Mouse (Mus musculus): Measurements from ENCODE around the gene Apobec2.
"Not testable (repeated sequence)": the region's sequence is repeated elsewhere in the genome, so short reads cannot be mapped to it uniquely, and the experiment has no call there.

The Apobec2 gene

GRCm38 (mm10) chr17:48432158-48432980 is at the start of gene Apobec2:
TSS of gene Apobec2 (minus strand) at chr17:48432930.
- no peak for DNase-seq

GRCm38 (mm10) chr17:48479952-48480351 is 47.2 kb upstream of the Apobec2 start:
- DNase-seq: no peak

GRCm38 (mm10) chr17:48475444-48475843 is 42.7 kb upstream of the Apobec2 start:
- no peak for DNase-seq

- DNase-seq: not testable (repeated sequence)
Measured at GRCm38 (mm10) chr17:48474282-48474681, 41.6 kb upstream of the Apobec2 start.

- DNase-seq: peak; percentile 87
Measured at GRCm38 (mm10) chr17:48467395-48468231, 34.9 kb upstream of the Apobec2 start.

- no peak for DNase-seq
Measured at GRCm38 (mm10) chr17:48466769-48467394, 34.2 kb upstream of the Apobec2 start.

- DNase-seq: no peak
Measured at GRCm38 (mm10) chr17:48463391-48463790, 30.7 kb upstream of the Apobec2 start.

GRCm38 (mm10) chr17:48462096-48462495 is 29.4 kb upstream of the Apobec2 start:
- DNase-seq: no peak

- no peak for DNase-seq
Measured at GRCm38 (mm10) chr17:48457971-48458653, 25.4 kb upstream of the Apobec2 start.

- DNase-seq: no peak
Measured at GRCm38 (mm10) chr17:48455955-48456354, 23.2 kb upstream of the Apobec2 start.

GRCm38 (mm10) chr17:48454688-48455087 is 22.0 kb upstream of the Apobec2 start, which contains the start of gene Unc5cl:
TSS of gene Unc5cl (plus strand) at chr17:48454901.
- no peak for DNase-seq

GRCm38 (mm10) chr17:48454190-48454589 is 21.5 kb upstream of the Apobec2 start:
- no peak for DNase-seq

GRCm38 (mm10) chr17:48453489-48453888 is 20.8 kb upstream of the Apobec2 start:
- DNase-seq: no peak

- DNase-seq: no peak
Measured at GRCm38 (mm10) chr17:48451753-48452444, 19.2 kb upstream of the Apobec2 start.

- DNase-seq: no peak
Measured at GRCm38 (mm10) chr17:48451353-48451675, 18.6 kb upstream of the Apobec2 start, which contains the start of gene Tspo2. TSS of gene Tspo2 (minus strand) at chr17:48451522.

- no peak for DNase-seq
Measured at GRCm38 (mm10) chr17:48450666-48451352, 18.1 kb upstream of the Apobec2 start.

- DNase-seq: no peak
Measured at GRCm38 (mm10) chr17:48447675-48448074, 14.9 kb upstream of the Apobec2 start.

- DNase-seq: no peak
Measured at GRCm38 (mm10) chr17:48443542-48444145, 10.9 kb upstream of the Apobec2 start.

GRCm38 (mm10) chr17:48442745-48443457 is 10.2 kb upstream of the Apobec2 start:
- DNase-seq: no peak

GRCm38 (mm10) chr17:48437421-48437911 is 4.7 kb upstream of the Apobec2 start:
- no peak for DNase-seq

All from right cerebral cortex, postnatal 14 days (tissue).